Mouse (Mus musculus): Measurements from ENCODE around the gene Tlr3.

DNA sequence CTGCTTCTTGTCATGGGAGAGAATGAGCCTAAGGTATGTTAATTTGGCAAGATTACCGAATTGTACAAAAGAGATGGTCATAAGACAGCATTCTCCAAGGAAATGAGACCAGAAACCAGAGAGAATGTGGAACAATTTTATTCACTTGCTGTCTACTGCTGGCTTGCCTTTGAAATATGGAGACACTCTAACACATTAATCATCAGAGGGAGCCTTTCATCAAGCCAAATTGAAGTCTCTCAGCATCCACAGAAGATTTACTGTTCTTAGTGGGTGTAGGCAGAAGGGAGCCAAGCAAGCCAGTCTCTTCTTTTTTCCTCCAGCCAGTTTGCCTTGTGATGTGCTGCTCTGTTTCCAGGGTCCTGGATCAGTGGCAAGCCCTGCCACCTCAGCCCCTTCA, 37.4 kb upstream of the Tlr3 start:
- TF ChIP-seq POLR2A (IDR thresholded peaks at IDR 0.05; ENCODE audit: borderline replicate concordance, low read depth, low read length) (no peak), CTCF (IDR thresholded peaks at IDR 0.05; ENCODE audit: low read depth, low read length) (no peak)

Data from bone marrow macrophage, adult 2 months (primary cell).